Comparison of ENCODE assay signal across 8 mouse cellular contexts in the genomic region with DNA sequence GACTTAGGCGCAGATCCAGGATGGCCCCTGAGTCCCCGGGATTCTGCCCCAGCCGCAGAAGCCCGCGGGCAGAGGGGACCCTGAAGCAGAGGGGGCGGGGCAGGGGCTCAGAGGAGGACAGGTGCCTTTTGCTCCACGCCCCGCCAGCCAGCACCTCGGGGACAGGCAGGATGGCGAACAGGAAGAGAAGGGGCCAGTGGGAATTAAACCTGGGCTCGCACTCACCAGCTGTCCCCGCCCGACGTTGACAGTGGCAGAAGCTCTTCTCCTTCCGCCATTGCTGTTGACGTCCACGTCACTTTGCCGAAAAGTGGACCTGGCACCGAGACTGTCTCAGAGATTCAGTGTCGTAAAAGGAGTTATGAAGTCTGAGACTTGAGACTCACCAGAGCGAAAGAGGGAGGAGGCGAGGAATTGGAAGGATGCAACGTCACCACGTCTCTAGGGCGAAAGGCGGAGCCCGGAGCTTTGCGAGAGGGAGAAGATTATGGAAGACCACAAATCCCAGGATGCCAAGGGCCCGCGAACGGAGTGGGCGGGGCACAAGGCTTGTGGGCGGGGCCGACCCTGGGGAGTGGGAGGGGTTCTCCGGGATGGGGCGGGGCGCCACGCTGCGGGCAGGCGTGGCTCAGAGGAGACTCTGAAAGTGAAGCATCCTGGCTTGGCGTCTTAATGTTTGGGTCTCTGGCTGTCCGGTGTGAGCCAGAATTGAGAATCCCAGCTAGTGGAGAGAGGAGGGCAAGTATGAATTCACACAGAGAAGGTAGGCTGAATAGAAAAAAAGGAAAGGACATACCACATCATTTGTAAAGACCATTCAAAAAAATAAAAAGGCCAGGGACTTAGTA. TPM values are rescaled to one million over a fixed set of nuclear protein-coding genes. Genes with fewer than 3 reads are reported as not detected.
DNase-seq lines count a peak whose midpoint lies in the region; ATAC-seq lines count a peak whose summit lies in the region.

A gene (minus strand): TSS at position 416 of the 848 bp plus-strand sequence.

- H3K4me2 ChIP-seq in heart, embryonic 13.5 days: peak within 1 kb of the TSS; percentile 73
- peak within 1 kb of the TSS; percentile 81 for H3K4me2 ChIP-seq in liver, embryonic 12.5 days
- peak within 1 kb of the TSS; percentile 73 for H3K4me2 ChIP-seq in stomach, embryonic 15.5 days

- WGBS in heart, embryonic 13.5 days: under 1% methylated on average over 42 of the region's 42 CpGs
- WGBS in liver, embryonic 12.5 days (ENCODE audit: insufficient replicate concordance): 2% methylated on average over 42 of the region's 42 CpGs
- WGBS in stomach, embryonic 15.5 days: under 1% methylated on average over 40 of the region's 42 CpGs

- peak within 1 kb of the TSS; percentile 70 for H3K4me3 ChIP-seq in brown adipose tissue, adult 24 weeks (ENCODE audit: insufficient read depth, low read depth, low read length)
- H3K4me3 ChIP-seq in heart, embryonic 13.5 days: peak within 1 kb of the TSS; percentile 70
- H3K4me3 ChIP-seq in liver, embryonic 12.5 days: peak within 1 kb of the TSS; percentile 93
- peak within 1 kb of the TSS; percentile 99 for H3K4me3 ChIP-seq in stomach, embryonic 15.5 days (replicated peaks)

- no peaks in the 10 kb centered on the region for H3K27me3 ChIP-seq in heart, embryonic 13.5 days (replicated peaks)
- H3K27me3 ChIP-seq in liver, embryonic 12.5 days (replicated peaks): no peaks in the 10 kb centered on the region
- H3K27me3 ChIP-seq in stomach, embryonic 15.5 days (replicated peaks): no peaks in the 10 kb centered on the region

- H3K9me3 ChIP-seq in heart, embryonic 13.5 days: no peaks in the 10 kb centered on the region
- H3K9me3 ChIP-seq in liver, embryonic 12.5 days (replicated peaks): no peaks in the 10 kb centered on the region
- no peaks in the 10 kb centered on the region for H3K9me3 ChIP-seq in stomach, embryonic 15.5 days

- peak; percentile 94 for ATAC-seq in heart, embryonic 13.5 days (ENCODE audit: extremely low read depth, insufficient number of reproducible peaks, low FRiP score, low TSS enrichment)
- peak; percentile 99 for ATAC-seq in liver, embryonic 12.5 days
- ATAC-seq in stomach, embryonic 15.5 days (ENCODE audit: insufficient read depth, low FRiP score, low read depth): peak; percentile 99

- H3K4me1 ChIP-seq in brown adipose tissue, adult 24 weeks (ENCODE audit: control insufficient read depth, insufficient read depth, insufficient read length, low read length): no peaks in the 10 kb centered on the region
- peaks cover 37% of the 10 kb centered on the region for H3K4me1 ChIP-seq in heart, embryonic 13.5 days
- peaks cover 8% of the 10 kb centered on the region for H3K4me1 ChIP-seq in liver, embryonic 12.5 days
- H3K4me1 ChIP-seq in stomach, embryonic 15.5 days: peaks cover 10% of the 10 kb centered on the region

- 0 out of 2 replicates have a peak, but pooled peaks cover 2% of the 10 kb centered on the region for H3K36me3 ChIP-seq in heart, embryonic 13.5 days
- no peaks in the 10 kb centered on the region for H3K36me3 ChIP-seq in liver, embryonic 12.5 days
- H3K36me3 ChIP-seq in stomach, embryonic 15.5 days: no peaks in the 10 kb centered on the region

- peak within 1 kb of the TSS; percentile 85 for H3K9ac ChIP-seq in heart, embryonic 13.5 days
- H3K9ac ChIP-seq in liver, embryonic 12.5 days: peak within 1 kb of the TSS; percentile 85
- H3K9ac ChIP-seq in stomach, embryonic 15.5 days: peak within 1 kb of the TSS; percentile 82

- H3K27ac ChIP-seq in brown adipose tissue, adult 24 weeks (replicated peaks; ENCODE audit: low read depth, low read length): peak within 1 kb of the TSS; percentile 25
- H3K27ac ChIP-seq in heart, embryonic 13.5 days (replicated peaks): peak within 1 kb of the TSS; percentile 73
- H3K27ac ChIP-seq in liver, embryonic 12.5 days: peak within 1 kb of the TSS; percentile 84
- peak within 1 kb of the TSS; percentile 82 for H3K27ac ChIP-seq in stomach, embryonic 15.5 days

- DNase-seq in CD4-positive, CD25-positive, alpha-beta regulatory T cell, adult 2 months (ENCODE audit: low read depth, low spot score): peak; percentile 97
- peak; percentile 97 for DNase-seq in fat pad, adult 2 months (ENCODE audit: extremely low read depth, low read depth, low spot score)
- DNase-seq in kidney, postnatal 10 days: peak; percentile 98
- DNase-seq in natural killer cell, adult 2 months (ENCODE audit: low spot score in 2 of 2): peak; percentile 95 to 96

RNA-seq across cellular contexts. Expression of the gene that starts here (rescaled TPM):
- polyA plus RNA-seq in brown adipose tissue, adult 24 weeks (2012; ENCODE audit: insufficient read depth, insufficient read length, missing spikeins): 13.4 and 17.2 TPM in 2 replicates
- 17.4 and 20.2 TPM in 2 replicates for polyA plus RNA-seq in heart, embryonic 13.5 days (2015; fragmentation: Nextera tagmentation; extraction: Ambion mirVana)
- 7.5 and 8.2 TPM in 2 replicates for polyA plus RNA-seq in liver, embryonic 12.5 days (2016; fragmentation: Nextera tagmentation; extraction: Ambion mirVana)
- polyA plus RNA-seq in stomach, embryonic 15.5 days (2015; fragmentation: Nextera tagmentation; extraction: Ambion mirVana): 23.2 and 24.4 TPM in 2 replicates

Comparison
In these comparisons a context has a peak if more than half of its experiments do, and no peak if none do; other contexts are left out.
1. Peak in every context shown above with its lines: DNase-seq, ATAC-seq, H3K4me3 ChIP-seq and H3K27ac ChIP-seq.
2. H3K27ac ChIP-seq: peak in every context shown above with its lines; median percentile 84 in liver, embryonic 12.5 days; 82 in stomach, embryonic 15.5 days; 73 in heart, embryonic 13.5 days; 25 in brown adipose tissue, adult 24 weeks.